Mouse (Mus musculus) ES-Bruce4 (cell line): ENCODE data around the gene Rab22a.

Source experiments
- CTCF ChIP-seq: IDR thresholded peaks from one replicate; pipeline ENCODE4 v1.8.1; 2011; ENCODE audit warnings: low read depth, low read length
- POLR2A ChIP-seq: IDR thresholded peaks from one replicate; pipeline ENCODE4 v1.8.1; 2011; ENCODE audit warnings: low read length; ENCODE audit not compliant: insufficient read depth

DNA sequence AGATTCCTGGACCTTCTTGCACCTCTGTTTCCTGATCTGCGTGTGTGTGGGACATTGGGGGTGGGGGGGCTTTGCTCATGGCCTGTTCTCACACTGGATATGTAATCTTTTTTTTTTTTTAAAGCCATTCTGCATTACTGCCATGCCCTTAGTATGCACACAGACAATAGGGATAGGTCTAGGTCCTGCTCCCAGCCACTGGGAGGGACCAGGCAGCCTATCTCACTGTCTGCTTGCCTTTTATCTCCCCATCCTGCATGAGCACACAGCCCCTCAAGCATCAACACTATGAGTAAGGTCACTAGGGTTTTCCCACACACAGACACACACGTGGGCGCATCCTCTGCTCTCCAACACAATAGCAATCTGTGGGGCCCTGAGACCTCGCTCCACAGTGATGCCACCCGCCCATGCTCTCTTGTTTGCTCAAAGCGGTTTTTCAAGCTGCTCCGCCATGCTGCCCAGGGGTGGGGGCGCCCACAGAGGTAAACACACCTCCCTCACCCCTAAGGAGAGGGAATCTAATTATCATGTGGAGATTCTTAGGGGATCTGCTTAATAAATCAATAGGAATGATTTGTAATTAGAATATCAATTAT, 55.2 kb downstream of the Rab22a start:
- TF ChIP-seq POLR2A: no peak
- no peak for TF ChIP-seq CTCF
